Mouse (Mus musculus): ENCODE measurements around the gene Akap7.
"Not testable (repeated sequence)": the region's sequence is repeated elsewhere in the genome, so short reads cannot be mapped to it uniquely, and the experiment has no call there.

The Akap7 gene

DNA sequence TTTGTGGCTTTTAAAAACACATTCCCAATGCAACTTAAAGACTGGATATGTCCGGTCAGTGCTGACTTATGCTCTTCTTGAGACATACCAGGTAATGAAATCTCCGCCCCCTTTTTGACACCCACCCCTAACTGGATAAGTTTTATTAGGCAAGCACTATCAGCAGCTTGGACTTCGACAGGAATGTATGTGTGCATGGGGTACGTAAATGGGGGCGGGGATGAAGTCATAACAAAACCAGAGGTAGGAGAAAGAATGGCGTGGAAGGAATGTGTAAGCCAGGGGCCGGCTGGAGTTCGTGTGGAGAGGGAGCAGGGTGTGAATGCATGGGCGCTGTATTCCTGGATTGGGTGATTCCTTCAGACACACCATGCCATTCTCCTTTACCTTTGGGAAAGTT is 109.6 kb downstream of the Akap7 start:
- DNase-seq (ENCODE audit: inconsistent age in 2 of 2, low spot score in 1 of 2), result peak in 1 of 2 experiments; percentile 7

DNA sequence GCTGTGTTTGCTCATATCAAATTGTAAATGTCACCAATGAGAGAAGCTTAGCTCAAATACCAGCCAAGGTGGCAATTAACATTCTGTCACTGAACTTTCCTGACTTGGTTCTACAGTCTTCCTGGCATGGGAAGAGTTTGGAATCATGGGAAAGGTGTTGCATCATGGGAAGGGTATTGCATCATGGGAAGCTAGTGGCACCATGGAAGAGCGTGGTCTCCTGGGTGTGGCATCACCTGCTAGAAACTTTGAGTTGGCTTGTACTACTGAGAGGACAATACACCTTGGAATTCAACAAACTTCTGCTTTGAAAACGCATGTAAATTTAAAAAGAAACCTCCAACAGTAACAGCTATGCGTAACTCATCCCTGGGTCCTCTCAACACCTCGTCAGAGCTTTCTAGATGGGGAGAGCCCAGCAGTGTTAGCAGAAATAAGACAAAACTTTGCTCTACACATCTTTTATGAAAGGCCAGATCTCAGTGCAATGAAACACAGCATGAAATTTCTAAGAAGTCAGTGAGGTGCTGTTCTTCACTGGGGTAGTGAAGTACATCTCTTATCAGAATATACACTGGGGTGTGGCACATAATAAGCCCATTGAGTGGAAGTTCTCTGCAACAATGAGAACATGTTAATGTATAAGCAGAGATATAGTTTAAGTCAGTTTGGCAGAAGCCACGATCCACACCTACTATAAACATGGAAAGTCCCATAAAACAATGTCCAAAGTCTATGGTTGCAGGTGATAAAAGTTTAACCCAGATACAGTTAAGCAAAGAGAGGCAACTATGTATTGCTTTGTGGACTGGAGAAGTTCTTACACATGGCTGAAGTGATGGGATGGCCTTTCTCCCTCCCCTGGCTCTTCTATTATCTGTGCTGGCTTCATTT is 115.2 kb downstream of the Akap7 start:
- DNase-seq (ENCODE audit: inconsistent age in 2 of 2, low spot score in 1 of 2), result no peak

DNA sequence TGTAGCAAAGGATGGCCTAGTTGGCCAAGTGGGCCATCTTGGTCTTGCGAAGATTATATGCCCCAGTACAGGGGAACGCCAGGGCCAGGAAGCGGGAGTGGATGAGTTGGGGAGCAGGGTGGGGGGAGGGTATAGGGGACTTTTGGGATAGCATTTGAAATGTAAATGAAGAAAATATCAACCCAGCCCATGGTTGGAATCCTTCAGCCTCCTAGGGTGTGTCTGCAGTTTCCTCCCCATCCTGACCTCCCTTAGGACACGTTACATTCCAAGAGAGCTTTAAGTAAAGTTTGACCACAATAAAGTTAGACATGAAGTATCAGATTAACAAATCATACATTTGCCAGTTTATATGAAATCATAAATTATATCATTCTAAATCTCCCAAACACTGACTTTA is 116.5 kb downstream of the Akap7 start:
- DNase-seq (ENCODE audit: inconsistent age in 2 of 2, low spot score in 1 of 2), result no peak

DNA sequence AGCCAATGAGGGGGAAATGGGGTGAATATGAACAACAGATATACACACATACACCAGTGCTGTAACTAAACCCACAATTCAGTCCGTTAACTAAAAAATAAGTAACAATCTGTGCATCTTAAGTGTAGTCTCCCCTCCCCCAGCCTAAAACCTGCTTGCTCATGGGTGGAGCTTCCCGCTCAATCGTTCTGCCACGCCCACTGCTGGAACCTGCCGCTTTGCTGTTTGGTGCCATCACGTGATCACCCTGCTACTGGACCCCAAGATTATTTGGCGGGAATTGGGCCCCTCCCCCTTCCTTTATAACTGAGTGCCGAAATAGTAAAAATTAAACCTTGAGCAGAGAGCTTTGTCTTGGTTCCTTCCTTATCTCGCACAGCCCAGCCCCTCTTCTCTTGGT is 121.4 kb downstream of the Akap7 start:
- not testable (repeated sequence) for DNase-seq (ENCODE audit: inconsistent age in 2 of 2, low spot score in 1 of 2)

DNA sequence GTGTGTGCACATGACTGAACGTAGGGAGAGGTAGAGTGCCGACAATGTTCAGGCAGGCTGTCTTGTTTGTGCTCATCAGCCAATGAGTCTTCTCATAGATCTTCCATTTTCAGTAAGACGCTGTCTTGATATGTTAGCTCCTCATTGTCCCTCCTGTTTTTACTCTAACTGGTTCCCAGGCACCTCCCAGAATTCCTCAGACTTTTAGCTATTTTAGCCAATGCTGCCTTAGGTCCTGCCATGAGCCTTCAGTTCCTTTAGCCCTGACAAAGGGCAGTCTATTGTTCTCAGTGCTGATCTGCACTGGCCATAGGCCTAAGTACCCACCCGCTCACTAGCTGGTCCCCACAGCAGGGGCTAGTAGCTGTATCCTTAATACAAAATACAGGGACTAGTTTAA is 122.0 kb downstream of the Akap7 start:
- no peak for DNase-seq (ENCODE audit: inconsistent age in 2 of 2, low spot score in 1 of 2)

DNA sequence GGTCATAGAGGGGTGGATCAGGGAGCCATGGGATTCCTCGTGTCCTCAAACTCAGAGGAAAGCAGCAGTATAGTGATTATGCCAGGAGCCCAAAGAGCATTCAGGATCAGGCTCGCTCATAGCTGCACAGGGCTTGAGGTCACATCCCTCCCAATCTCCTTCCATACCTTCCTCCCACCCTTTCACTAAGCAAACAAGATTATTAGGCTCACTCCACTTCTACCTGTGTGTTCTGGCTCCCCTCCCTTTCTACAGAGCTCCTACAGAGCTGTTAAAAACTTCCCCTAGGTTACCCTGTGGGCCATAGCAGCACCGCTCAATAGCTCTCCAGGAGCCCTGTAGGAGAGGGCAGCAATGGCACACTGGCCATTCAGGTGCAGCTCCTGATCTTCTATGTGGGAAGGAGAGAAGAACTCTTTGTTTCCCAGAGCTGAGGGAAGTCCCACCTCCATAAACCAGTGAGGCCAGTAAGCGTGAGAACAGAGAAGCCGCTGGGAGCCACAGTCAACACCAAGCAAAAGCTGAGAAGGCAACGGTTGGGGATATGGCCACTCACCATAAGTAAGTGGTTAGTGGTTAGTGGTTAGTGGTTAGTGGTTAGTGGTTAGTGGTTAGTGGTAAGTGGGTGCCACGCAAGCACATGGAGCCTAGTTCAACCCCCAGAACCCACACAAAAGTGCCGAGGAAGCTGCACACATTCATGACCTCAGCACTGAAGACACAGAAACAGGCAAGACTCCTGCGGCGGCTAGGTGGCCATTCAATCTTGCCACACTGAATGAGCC is 122.7 kb downstream of the Akap7 start:
- no peak for DNase-seq (ENCODE audit: inconsistent age in 2 of 2, low spot score in 1 of 2)

DNA sequence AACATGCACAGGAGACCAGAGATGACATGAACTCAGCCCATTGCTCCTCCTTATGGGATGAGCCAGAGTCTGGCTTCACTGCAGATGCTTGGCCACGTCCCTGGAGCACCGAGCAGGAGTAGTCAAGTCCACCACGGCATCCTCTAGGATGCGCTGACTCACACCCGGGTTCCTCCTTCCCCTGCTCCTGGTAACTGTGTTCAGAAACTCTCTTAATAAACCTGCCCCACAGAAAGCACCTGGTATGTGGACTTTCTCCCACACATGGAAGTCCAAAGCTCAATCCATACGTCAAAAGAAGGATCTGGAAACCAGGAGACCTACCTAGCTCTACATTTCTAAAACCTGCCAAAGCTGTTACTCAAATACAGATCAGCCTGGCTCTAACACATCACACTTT is 124.4 kb downstream of the Akap7 start:
- no peak for DNase-seq (ENCODE audit: inconsistent age in 2 of 2, low spot score in 1 of 2)

DNA sequence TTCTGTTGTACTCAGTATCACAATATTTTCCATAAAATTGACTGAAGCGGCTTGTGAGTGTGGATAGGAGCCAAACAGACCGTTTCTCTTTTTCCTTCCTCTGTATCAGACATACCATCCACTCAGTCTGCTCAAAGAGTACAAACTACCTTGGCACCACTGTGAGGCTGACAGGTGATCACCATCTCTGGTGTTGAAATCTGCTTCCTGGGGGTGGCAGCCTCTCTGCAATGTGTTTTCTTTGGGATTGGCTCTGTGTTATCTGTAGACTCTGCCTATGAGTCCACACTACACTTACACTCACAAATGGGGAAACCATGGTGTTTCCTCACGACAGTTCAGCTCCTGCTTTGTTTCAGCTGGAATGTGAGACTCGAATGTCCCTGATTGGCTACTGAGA is 128.6 kb downstream of the Akap7 start:
- DNase-seq (ENCODE audit: inconsistent age in 2 of 2, low spot score in 1 of 2), result no peak

DNA sequence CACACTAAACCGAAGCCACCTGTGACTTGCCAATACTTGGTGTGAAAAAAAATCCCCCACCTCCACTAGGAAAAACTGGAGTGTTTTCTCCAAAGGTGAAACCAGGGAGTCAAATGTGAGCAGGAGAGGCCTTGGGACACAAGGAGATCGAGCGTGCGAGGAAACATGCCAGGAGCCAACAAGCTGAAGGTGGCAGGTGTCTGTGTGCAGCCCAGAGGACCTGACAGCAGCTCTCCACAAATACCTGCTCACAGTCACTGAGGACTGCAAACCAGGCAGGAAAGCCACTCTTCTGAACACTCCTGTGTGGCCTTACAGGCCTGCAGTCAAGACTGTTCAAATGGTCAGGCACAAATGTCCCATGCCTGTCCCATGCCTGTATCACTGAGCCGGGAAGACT is 130.4 kb downstream of the Akap7 start:
- no peak for DNase-seq (ENCODE audit: inconsistent age in 2 of 2, low spot score in 1 of 2)

DNA sequence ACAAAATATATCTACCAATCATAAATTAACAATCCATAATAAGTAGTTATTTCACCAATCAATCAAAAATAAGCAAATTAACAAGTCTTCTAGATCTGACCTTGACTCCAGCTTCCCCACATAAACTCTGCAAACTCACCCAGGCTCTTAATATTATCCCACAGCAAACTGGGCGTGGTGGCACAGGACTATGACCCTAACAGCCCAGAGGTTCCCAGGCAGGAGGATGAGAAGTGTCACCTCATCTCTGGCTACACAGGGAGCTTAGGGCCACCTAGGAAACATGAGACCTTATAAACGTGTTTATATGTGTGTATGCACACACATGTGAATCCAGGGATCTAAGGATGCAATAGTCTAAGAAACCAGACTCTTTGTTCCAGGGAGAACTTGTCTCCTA is 132.8 kb downstream of the Akap7 start:
- no peak for DNase-seq (ENCODE audit: inconsistent age in 2 of 2, low spot score in 1 of 2)

DNA sequence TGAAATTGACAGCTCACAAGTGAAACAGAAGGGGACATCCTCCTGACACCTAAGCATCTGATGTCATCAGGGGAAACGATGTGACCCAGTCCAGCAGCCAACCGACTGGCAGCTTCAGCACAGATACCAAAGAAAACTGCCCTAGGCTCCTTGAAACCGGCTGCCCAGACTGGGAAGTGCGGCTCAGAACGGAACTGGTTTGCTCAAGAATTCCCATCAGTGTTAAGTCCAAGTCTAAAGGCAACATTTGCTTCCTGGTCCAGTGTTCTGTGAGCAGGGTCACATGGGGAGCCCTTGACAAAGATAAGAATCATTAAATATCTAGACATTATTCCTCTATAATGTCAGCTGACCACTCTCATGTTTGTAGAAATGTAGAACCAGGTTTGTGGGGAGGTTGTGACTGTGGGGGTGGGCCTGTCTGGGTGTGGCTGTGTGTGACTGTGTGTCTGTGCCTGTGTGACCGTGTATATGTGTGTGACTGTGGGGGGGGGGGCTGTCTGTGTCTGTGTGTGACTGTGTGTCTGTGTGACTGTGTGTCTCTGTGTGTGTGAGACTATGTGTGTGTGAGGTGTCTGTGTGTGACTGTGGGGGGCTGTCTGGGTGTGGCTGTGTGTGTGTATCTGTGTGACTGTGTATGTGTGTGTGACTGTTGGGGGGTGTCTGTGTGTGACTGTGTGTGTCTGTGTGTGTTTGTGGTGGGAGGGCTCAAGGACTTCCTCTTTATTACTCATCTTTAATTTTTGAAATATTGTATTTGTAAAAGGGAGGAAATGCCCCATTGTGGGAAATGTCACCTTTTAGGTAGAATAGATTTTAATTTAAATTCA is 140.1 kb downstream of the Akap7 start:
- DNase-seq (ENCODE audit: inconsistent age in 2 of 2, low spot score in 1 of 2), result no peak

DNA sequence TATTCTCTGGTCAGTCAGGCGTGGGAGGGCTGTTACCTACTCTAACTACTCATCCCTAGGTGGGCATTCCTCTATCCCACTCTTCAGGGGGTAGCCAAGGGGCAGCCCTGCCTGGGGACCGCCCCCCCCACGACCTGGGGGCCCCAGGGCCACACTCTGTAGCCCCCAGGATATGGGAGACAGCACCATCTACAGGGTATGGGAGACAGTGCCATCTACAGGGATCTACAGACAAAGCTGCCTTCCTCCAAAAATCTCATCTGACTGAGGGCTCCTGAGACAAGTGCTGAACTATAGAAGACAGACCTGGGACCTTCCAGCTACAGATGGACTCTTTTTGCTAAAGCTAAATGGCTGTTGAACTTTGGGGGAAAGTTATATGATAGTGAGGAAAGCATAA is 144.2 kb downstream of the Akap7 start:
- not testable (repeated sequence) for DNase-seq (ENCODE audit: inconsistent age in 2 of 2, low spot score in 1 of 2)

DNA sequence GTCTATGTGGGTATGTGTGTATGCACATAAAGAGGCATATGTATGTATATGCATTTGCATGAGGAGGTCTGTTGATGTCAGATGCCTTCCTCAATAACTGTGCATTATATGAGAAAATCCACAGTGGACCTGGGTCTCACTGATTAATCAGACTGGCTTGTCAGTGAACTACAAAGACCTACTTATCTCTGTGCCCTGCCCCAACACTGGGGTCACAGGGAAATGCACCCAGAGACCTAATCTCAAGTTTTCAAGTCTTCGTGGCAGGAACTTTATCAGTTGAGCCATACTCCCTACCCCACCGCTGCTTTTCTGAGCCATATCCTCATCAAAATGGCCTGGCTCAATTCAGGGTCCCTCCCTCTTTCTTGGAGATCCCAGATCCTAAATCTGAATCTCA is 146.0 kb downstream of the Akap7 start:
- no peak for DNase-seq (ENCODE audit: inconsistent age in 2 of 2, low spot score in 1 of 2)

DNA sequence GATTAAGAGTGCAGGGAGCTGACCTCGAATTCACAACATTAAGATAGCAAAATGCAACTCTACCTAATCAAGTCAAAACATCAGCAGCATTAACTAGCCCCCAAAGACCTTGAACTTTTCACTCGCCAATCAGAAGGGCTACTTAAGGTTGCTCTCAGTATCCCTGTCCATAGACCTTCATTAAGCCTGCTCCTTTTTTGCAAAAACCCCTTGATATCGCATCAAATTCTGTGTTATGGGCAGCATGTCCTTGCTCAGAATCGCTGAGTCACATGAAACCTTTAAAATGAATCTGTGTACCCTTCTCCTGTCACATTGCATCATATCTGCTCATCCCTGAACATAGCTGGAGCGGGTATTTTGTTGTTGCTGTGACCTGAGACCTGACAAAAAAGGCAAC is 149.0 kb downstream of the Akap7 start:
- peak; percentile 38 to 85 for DNase-seq (ENCODE audit: inconsistent age in 2 of 2, low spot score in 1 of 2)

DNA sequence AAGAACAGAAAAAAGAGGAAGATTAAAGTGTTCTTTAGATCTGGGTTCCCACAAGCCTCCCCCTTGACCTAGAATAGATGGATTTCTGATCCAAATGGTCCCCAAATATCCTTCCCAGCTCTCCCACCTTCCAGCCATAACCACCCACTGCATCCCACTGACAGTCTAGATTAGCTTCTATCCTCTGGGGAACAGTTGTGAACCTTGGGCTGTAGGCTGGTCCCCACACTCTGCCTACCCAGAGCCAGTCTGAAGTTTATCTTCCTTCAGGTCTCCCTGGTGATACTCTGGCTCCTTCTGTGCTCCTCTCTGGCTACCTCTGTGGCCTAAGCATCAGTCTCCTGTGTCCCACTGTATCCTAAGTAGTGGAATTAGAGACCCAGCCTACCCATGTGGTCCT is 150.3 kb downstream of the Akap7 start:
- no peak for DNase-seq (ENCODE audit: inconsistent age in 2 of 2, low spot score in 1 of 2)

DNA sequence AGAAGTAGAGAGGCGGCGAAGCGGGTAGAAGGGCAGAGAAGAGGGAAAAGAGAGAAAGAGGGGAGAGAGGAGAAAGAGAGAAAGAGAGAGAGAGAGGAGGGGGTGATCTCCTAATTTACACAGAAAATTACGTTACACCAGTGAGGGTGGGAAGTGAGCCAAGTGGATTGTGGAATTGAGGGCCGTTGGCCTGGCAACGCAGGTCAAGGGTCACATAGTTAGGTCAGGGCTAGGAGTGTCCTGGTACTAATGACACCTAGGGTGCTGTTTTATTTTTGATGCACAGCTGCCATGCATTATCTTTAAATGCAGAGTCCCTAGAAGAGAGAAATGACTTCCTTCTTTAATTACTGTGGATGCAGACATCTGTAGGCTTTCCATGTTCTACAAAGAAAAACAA is 153.4 kb downstream of the Akap7 start:
- DNase-seq (ENCODE audit: inconsistent age in 2 of 2, low spot score in 1 of 2), result no peak

DNA sequence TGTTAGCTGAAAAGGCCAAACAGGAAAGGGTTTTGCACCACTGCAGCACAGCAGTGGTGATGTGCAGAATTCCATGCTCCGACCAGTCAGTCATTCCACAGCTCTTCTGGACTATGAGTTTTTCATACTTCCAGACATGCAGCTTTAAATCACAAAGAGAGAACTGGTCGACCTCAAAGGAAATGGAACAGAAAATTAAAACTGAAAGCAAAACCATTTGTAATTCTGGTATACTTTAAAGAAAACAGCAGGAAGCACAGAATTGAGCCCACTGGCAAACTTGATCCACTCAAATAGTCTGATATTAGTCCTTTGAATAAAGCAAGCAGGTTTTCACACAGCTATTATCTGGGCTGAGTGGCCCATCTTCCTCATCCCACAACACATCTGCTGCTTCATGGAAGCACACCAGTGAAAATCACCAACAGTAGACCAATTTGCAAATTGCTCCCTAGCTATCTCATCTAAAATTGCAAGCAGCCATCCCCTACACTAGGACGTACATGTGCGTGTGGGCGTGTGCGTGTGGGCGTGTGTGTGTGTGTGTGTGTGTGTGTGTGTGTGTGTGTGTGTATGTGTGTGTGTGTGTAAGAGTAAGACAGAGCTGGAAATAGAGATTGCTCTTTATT is 156.4 kb downstream of the Akap7 start:
- no peak for DNase-seq (ENCODE audit: inconsistent age in 2 of 2, low spot score in 1 of 2)

DNA sequence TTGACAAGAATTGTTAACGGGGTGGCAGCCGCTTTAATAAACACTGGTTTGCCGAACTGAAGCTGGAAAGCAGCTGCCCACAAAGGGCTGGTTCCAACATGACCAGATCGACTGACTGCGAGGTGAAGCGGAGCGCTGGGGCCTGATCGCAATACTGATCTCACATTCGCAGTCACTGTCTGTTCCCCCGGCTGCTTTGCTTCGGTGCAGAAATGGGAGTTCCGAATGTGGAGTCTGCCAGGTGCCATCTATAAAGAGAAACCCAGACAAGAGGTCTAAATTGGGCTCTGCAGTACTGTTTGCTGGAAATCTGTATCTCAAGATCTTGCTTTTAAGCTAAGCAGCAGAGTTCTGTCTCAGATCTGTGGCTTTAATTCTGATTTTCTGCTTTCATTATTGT is 161.8 kb downstream of the Akap7 start:
- DNase-seq (ENCODE audit: inconsistent age in 2 of 2, low spot score in 1 of 2), result no peak

DNA sequence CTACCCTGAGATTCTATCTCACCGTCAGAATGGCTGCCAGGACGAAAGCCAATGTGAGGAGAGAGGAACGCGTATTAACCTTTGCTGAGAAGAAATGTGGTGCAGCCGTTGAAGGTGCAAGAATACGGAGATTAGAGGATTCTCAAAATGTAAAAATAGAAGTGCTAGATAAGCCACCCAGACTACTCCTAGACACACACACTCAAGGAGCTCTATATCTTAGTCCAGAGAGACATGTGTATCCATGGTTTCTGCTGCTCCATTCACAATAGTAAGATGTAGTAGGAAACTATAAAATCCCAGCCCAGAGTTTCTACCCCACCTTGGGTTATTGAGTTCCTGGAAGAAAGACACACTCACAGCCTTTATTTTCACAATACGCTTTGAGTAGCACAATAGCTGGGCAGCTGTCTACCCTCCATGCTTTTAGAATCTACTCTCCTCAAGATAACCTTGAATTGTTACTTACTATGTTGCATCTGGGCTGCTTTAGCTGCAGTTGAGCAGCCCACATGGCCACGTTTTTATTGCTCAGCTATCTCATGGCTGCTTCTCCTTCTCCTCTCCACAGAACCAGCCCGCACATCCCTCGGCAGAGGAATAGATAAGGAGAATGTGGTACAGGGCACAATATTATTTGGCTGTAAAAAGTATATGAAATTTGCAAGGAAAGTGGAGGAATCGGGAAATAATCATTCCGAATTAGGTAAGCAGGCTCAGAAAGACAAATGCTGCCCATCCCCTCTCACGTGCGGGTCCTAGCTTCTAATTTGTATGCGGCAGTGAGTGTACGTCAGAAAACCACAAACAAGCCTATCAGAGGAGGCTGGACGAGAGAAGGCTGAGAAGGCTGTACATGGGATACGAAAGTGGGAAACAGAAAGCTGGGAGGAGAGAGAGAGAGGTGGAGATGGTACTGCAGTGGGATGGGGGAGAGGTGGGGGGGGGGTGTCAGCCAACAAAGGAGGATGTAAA is 162.6 kb downstream of the Akap7 start:
- DNase-seq (ENCODE audit: inconsistent age in 2 of 2, low spot score in 1 of 2), result no peak

DNA sequence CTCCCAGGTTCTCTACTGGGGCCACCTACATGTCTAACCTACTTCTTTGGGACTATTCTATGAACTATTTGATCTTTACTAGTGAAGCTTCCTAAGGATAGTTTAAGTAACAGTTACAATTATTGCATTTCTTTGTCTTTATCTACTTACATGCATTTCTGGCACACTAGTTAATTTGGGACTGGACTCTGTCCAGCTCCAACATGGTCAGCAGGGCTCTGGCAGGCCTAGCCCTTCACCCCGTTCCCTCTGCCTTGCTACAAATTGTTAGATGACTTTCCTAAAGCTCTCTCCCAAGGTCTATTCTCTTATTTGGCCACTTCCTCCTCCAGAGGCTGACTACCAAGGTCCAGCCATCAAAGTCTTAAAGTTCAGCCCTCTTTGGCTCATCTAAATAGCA is 165.9 kb downstream of the Akap7 start:
- DNase-seq (ENCODE audit: inconsistent age in 2 of 2, low spot score in 1 of 2), result no peak
